Mouse (Mus musculus): Measurements from ENCODE around the gene Zfhx3. TPM values are rescaled to one million over a fixed set of nuclear protein-coding genes. Genes with fewer than 3 reads are reported as not detected.

Zfhx3 gene
- total RNA-seq, 4 experiments from 2014 or later, result 7.9 to 9.2 (median 8.0) TPM

- DNase-seq (ENCODE audit: low spot score in 2 of 2), result no peak
Observed at GRCm38 (mm10) chr8:108842307-108842706, 899.9 kb downstream of the Zfhx3 start.

GRCm38 (mm10) chr8:108846174-108846573 is 903.7 kb downstream of the Zfhx3 start:
- no peak for DNase-seq (ENCODE audit: low spot score in 2 of 2)

GRCm38 (mm10) chr8:108846827-108847226 is 904.4 kb downstream of the Zfhx3 start:
- DNase-seq (ENCODE audit: low spot score in 2 of 2), result no peak

GRCm38 (mm10) chr8:108847356-108847755 is 904.9 kb downstream of the Zfhx3 start:
- DNase-seq (ENCODE audit: low spot score in 2 of 2), result no peak

GRCm38 (mm10) chr8:108848484-108848883 is 906.0 kb downstream of the Zfhx3 start:
- DNase-seq (ENCODE audit: low spot score in 2 of 2), result no peak

GRCm38 (mm10) chr8:108853028-108853427 is 910.6 kb downstream of the Zfhx3 start:
- no peak for DNase-seq (ENCODE audit: low spot score in 2 of 2)

- DNase-seq (ENCODE audit: low spot score in 2 of 2), result no peak
Observed at GRCm38 (mm10) chr8:108854444-108855102, 912.1 kb downstream of the Zfhx3 start.

GRCm38 (mm10) chr8:108859001-108859400 is 916.6 kb downstream of the Zfhx3 start:
- DNase-seq (ENCODE audit: low spot score in 2 of 2), result no peak

- DNase-seq (ENCODE audit: low spot score in 2 of 2), result no peak
Observed at GRCm38 (mm10) chr8:108859983-108860382, 917.5 kb downstream of the Zfhx3 start.

- no peak for DNase-seq (ENCODE audit: low spot score in 2 of 2)
Observed at GRCm38 (mm10) chr8:108863440-108863839, 921.0 kb downstream of the Zfhx3 start.

- no peak for DNase-seq (ENCODE audit: low spot score in 2 of 2)
Observed at GRCm38 (mm10) chr8:108866430-108866829, 924.0 kb downstream of the Zfhx3 start.

- no peak for DNase-seq (ENCODE audit: low spot score in 2 of 2)
Observed at GRCm38 (mm10) chr8:108867482-108868258, 925.2 kb downstream of the Zfhx3 start.

- no peak for DNase-seq (ENCODE audit: low spot score in 2 of 2)
Observed at GRCm38 (mm10) chr8:108868259-108869090, 926.0 kb downstream of the Zfhx3 start.

- no peak for DNase-seq (ENCODE audit: low spot score in 2 of 2)
Observed at GRCm38 (mm10) chr8:108869420-108869819, 927.0 kb downstream of the Zfhx3 start.

- DNase-seq (ENCODE audit: low spot score in 2 of 2), result no peak
Observed at GRCm38 (mm10) chr8:108869935-108870334, 927.5 kb downstream of the Zfhx3 start.

- DNase-seq (ENCODE audit: low spot score in 2 of 2), result no peak
Observed at GRCm38 (mm10) chr8:108870371-108870770, 927.9 kb downstream of the Zfhx3 start.

- DNase-seq (ENCODE audit: low spot score in 2 of 2), result no peak
Observed at GRCm38 (mm10) chr8:108875722-108876121, 933.3 kb downstream of the Zfhx3 start.

GRCm38 (mm10) chr8:108880101-108880500 is 937.7 kb downstream of the Zfhx3 start:
- no peak for DNase-seq (ENCODE audit: low spot score in 2 of 2)

- DNase-seq (ENCODE audit: low spot score in 2 of 2), result no peak
Observed at GRCm38 (mm10) chr8:108881336-108881735, 938.9 kb downstream of the Zfhx3 start.

- DNase-seq (ENCODE audit: low spot score in 2 of 2), result no peak
Observed at GRCm38 (mm10) chr8:108882073-108882472, 939.6 kb downstream of the Zfhx3 start.

GRCm38 (mm10) chr8:108883381-108883780 is 940.9 kb downstream of the Zfhx3 start:
- DNase-seq (ENCODE audit: low spot score in 2 of 2), result no peak

GRCm38 (mm10) chr8:108884947-108885346 is 942.5 kb downstream of the Zfhx3 start:
- no peak for DNase-seq (ENCODE audit: low spot score in 2 of 2)
